Mouse (Mus musculus) ovary, postnatal 10 days (tissue): ENCODE measurements around the gene Gpc6.
A peak's percentile ranks its signal among the peaks of the same experiment; 100 is the strongest.

ENCODE experiments used
- DNase-seq: peaks from one replicate; pipeline ENCODE4 v3.0.0; 2022; ENCODE audit warnings: low spot score

Gpc6 gene

GRCm38 (mm10) chr14:116924876-116925601 is at the start of gene Gpc6:
Gpc6 (plus strand) TSS chr14:116925315.
- DNase-seq, result peak; percentile 52

DNA sequence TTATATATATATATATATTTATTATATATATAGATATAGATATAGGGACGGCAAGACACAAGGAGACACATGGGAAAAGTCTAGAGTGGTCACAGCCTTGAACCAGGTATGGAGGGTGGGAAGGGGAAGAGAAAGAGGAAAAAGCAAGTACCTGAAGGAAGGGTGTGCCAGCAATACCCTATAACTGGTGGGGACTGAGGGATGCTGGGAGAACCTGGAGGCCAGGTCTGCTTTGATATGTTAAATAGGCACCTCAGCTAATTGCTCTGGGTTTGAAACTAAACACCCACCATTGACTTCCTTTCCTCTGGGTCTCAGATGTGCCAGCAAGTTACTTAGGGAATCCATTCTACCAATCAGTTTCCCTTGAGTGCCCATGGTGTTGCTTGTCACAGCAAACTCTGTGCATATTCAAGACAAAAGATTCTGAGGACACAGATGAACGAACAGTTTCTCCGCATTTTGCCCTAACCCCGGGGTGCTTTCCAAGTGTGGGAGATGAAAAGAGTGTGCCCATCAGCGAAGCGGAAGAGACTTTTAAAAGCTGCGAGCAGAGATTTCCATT is 42.6 kb upstream of the Gpc6 start:
- DNase-seq, result no peak

DNA sequence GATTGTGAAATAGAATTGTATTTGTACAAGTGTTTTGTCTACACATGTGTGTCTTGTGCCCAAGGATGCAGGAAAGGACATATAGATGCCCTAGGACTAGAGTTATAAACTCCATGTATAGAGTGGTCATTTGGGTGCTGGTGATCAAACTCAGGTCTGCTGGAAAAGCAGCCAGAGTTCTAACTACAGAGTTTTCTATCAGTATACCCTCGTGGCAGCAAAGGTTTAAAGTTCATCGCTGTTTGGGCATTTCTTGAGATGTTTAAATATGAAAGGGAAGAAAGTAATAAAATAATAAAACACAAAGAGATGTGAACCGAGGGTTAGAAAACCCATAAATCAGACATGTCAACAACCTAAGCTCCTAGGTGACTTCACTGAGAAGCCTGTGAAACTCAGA is 30.8 kb upstream of the Gpc6 start:
- DNase-seq, result no peak

DNA sequence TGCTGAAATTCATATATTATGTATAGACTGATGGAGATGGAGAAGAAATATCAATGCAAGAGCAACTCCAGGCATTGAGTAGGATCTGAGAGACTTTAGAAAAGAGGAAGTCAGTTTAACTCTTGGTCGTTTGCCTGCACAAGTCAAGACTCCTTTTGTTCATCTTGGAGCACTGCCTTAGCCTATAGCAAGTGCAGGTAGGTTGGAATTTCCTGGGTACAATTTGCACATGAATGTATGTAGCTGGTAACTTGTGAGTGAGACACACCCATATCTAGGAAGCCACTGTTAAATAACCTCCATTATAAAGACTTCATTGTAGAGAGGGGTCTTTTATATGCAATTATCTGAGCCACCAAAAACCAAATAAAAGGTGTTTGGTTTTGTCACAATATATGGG is 27.1 kb upstream of the Gpc6 start:
- DNase-seq, result no peak

GRCm38 (mm10) chr14:116911768-116912167 is 13.3 kb upstream of the Gpc6 start:
- no peak for DNase-seq

DNA sequence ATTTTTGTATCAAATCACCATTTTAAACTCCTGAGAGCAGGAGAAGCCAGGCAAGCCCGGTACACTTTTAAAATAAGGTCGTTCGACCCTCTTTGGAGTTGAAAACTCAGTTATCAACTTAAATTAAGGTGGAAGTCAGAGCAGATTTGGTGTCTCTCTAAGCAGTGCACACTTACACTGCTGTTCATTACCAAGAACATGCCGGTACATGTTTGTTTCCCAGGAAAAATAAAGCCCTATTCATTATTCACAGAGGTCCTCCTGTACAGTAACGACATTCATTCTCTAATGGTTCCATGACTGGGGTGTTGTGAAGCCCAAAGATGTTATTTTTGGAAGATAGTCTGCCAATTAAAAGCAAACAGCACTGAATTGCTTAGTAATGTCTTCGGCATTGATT is 8.2 kb upstream of the Gpc6 start:
- no peak for DNase-seq

- DNase-seq, result no peak
These were observed 849 bp upstream of the Gpc6 start for GRCm38 (mm10) chr14:116924266-116924665.

DNA sequence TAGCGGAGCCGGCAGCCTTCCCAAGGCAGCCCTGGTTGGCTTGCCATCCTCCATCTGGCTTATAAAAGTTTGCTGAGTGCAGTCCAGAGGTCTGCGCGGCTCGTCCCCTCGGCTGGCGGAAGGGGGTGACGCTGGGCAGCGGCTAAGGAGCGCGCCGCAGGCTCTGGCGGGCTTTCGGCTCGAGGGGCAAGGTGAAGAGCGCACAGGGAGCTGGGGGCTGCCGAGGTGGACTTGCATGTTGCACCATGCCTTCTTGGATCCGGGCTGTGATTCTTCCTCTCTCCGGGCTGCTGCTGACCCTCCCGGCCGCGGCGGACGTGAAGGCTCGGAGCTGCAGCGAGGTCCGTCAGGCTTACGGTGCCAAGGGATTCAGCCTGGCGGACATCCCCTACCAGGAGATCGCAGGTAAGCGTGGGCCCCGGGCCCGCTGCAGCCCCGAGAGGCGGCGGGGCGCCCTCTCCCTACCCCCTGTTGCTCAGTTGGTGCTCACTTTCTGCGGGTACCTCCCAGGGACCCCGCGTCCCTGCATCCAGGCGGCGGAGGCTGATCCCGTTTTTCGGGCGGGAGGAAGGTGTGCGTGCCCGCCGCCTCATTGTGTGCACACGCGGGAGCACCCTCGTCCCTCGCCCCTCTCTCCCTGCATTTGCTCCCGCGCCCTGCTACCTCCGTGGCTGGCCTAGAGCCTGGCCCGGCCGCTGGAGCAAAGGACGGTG is 732 bp downstream of the Gpc6 start:
- peak; percentile 41 for DNase-seq

GRCm38 (mm10) chr14:116926404-116927171 is 1.5 kb downstream of the Gpc6 start:
- peak; percentile 50 for DNase-seq

DNA sequence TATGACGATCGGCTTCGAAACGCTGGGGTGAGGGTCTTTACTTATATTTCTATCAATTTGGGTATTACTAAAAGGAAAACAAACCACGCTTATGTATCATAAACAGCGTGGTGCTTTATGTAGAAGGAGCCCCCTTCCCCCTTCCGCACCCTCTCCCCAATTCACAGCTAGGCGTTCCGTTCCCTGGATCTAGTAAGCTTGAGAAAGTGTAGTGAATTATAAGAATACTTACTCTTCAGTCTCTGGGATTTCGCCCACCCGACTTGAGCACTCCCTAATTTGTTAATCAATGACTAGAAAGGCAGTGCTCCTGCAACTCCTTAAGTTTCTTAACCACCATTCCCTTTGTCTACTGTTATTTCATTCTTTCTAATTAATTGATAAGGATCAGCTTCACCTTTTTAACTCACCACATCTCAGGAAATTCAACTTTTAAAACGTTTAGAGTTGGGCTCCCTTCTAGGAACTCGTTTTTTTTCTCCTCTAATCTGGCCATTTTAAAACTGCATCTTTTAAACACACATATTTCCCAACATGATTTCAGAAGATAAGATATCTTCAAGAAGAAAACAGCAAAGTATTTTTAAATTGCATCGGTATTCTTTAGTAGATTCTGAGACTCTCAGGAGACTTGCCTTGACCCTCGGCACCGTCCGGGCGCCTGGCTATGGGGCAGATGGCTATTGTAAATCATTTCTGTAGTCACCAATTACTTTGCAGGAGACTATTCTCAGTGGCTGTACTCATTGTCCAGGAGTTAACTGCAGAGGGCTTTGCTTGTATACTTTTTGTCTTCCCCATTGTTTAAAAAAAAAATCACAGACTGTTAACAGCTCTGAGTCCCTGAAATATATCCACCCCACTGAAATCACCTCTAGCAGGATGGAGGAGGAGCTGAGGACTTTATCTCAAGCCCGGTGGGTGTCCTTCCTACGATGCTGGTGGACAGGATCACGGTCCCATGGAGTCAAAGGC is 2.5 kb downstream of the Gpc6 start:
- no peak for DNase-seq

GRCm38 (mm10) chr14:116928395-116928794 is 3.3 kb downstream of the Gpc6 start:
- no peak for DNase-seq

DNA sequence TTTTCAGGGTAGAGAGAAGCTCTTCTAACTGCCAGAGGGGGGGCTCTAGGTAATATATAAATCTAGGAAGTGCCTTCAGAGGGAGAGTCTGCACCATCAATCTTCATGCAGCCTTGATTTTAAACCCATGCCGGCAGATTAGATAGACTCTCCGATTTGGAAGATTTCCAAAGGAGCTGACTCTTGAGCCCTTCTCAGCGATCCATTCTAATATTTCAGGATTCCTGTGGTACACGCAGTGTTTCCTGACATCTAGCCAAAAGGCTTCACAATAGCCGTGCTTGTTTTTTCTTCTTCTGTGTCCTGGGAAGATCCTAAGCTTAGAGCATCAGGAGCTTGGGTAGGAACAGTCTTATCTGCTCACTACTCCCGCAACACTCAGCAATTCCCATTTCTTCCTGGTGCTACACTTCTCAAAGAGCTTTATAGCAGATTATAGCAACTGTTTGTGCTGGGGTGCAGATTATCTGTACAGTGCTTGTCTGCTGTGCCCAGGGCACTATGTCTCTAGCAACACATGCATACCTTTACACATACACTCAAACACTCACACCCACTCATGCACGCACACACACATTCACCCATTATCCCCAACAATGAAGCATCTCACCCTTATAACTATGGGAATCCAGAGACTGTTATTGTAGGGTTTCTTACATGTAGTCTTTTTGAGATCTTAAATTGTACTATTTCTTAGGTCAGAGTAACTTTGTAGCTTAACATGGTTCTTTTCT is 3.8 kb downstream of the Gpc6 start:
- DNase-seq, result no peak

- DNase-seq, result no peak
These were observed 8.7 kb downstream of the Gpc6 start for GRCm38 (mm10) chr14:116933825-116934224.

DNA sequence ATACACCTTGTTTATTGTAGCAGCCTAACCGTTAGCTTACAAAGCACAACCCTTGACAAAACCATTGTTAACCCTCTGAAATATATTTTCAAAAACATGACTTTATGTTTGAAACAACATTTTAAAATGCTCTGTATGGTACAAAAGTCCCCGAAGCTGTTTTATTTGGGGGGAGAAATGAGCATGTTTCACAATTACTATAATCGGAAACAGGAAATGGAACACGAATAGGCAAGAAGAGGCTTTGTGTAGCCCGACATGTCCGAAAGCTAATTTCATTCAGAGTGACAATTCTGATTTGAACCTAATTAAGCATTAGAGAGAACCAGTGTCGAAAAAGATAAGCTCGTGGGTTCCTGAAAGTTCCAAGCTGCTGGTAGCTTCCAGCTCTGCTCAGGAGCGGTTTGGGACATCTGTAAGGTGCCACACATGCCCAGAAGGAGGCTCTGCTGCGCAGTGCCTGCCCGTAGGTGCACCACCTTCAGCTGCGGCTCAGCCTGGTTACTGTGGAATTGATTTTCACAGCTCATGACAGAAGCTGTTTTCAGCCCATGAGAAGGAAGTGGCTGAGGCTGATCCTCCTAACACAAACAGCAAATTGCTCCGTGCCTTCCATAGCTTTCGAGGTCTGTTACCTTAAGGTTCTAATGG is 12.9 kb downstream of the Gpc6 start:
- no peak for DNase-seq

DNA sequence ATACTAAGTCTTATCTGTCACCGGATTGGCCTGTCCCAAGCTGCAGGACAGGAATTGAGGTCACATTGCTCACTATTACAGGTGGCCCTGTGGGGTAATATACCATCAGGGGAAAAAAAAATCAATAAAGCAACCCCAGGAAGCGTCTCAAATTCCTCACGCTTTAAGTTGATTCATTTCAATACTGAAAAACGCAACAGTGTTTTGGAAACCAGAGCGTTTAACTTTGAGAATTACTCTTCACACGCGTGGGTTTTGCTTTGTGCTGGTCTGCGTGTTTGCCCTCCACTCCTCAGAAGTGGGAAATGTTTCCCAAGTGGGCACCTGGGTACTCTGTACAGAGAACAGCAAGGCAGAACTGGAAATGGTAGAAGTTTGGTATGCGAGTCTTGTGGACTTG is 13.6 kb downstream of the Gpc6 start:
- DNase-seq, result no peak

DNA sequence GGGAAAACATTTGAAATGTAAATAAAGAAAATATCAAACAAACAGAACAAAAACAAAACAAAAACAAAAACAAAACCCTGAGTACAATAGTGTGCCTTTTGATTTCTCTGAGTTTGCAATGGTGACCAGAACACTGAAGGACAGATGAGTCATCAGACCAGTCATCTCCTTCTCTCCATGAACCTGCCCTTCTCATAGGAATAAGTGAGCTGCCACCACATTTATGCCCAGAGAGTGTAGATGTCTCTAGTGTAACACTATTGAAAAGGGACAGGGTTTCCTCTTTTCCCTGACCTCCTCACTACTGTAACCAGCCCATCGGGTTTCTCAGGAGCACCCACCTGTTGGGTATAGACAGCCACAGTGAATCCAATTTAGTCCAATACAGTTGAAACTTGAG is 14.4 kb downstream of the Gpc6 start:
- DNase-seq, result no peak

DNA sequence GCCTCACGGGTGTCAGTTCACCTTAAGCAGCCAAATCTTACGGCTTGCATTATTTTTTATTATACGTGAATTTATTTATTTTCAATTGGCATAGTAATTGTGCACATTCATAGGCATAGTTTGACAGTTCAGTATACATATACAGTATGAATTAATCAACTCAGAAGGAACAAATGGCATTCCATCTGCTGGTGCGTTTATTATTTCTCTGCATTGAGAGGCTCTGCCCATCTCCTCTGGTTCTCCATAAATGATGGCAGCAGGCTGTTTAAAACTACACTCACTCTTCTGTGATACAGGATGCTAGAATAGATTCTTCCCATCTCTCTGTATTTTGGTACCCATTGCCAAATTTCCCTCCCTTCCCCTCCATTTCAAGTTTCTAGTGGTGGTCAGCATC is 16.7 kb downstream of the Gpc6 start:
- no peak for DNase-seq

- no peak for DNase-seq
These were observed 18.6 kb downstream of the Gpc6 start for GRCm38 (mm10) chr14:116943751-116944150.

- DNase-seq, result no peak
These were observed 20.9 kb downstream of the Gpc6 start for GRCm38 (mm10) chr14:116945975-116946374.

- no peak for DNase-seq
These were observed 22.3 kb downstream of the Gpc6 start for GRCm38 (mm10) chr14:116947461-116947860.
